11 mouse cellular contexts compared by ENCODE assay signal in genomic region chr8:13037015-13037414, GRCm38 (mm10). TPM values are rescaled to one million over a fixed set of nuclear protein-coding genes. Genes with fewer than 3 reads are reported as not detected.
A peak's percentile ranks its signal among the peaks of the same experiment; 100 is the strongest.
DNase-seq lines count a peak whose midpoint lies in the region; ATAC-seq and TF ChIP-seq lines count a peak whose summit lies in the region.
"Had no signal": no experiment of that assay in that cellular context is flagged by ENCODE, and none has a peak within 500 bp of the region (broad histone marks: within the 10 kb centered on the region; RNA-seq: fewer than 3 reads in every experiment).

F10 (plus strand) TSS chr8:13037308.

- ATAC-seq in heart, postnatal 0 days (ENCODE audit: insufficient read depth, low read depth) = peak; percentile 42
- ATAC-seq in granulocyte monocyte progenitor cell, adult 5-6 weeks (replicated peaks; ENCODE audit: poor library complexity, severe bottlenecking) = peak; percentile 64
- ATAC-seq in liver, embryonic 13.5 days (ENCODE audit: low read depth) = peak; percentile 27

- peak; percentile 9 for DNase-seq in heart, postnatal 0 days (ENCODE audit: low spot score)
- no peak for DNase-seq in heart, adult 11 months
- DNase-seq in liver, embryonic 13.5 days = no peak
- DNase-seq in monocyte, adult 2 months (ENCODE audit: low read depth in 1 of 2, low spot score in 2 of 2) = peak; percentile 75 to 79
- DNase-seq in ovary, postnatal 36 days (ENCODE audit: low spot score) = no peak
- DNase-seq in embryo, embryonic 10.5 days (ENCODE audit: low spot score) = no peak
- DNase-seq: cerebellum, adult 18-20 months had no signal

- H3K4me3 ChIP-seq in heart, postnatal 0 days (ENCODE audit: low read depth, low read length) = no peak within 1 kb of the TSS
- H3K4me3 ChIP-seq in liver, embryonic 13.5 days (replicated peaks) = peak within 1 kb of the TSS; percentile 39
- H3K4me3 ChIP-seq: neural tube, embryonic 13.5 days had no signal

- no peak within 1 kb of the TSS for H3K4me2 ChIP-seq in heart, postnatal 0 days (ENCODE audit: low read depth, low read length)
- H3K4me2 ChIP-seq in liver, embryonic 13.5 days = peak within 1 kb of the TSS; percentile 53
- H3K4me2 ChIP-seq: neural tube, embryonic 13.5 days had no signal

- no peak for TF ChIP-seq EP300 in heart, postnatal 0 days (IDR thresholded peaks at IDR 0.05; ENCODE audit: low read depth)

- 50% methylated on average over 7 of the region's 7 CpGs for WGBS in heart, postnatal 0 days
- 42% methylated on average over 7 of the region's 7 CpGs for WGBS in liver, embryonic 13.5 days (ENCODE audit: insufficient replicate concordance)

- H3K4me1 ChIP-seq in heart, postnatal 0 days (ENCODE audit: control insufficient read depth, insufficient read depth) = peaks cover 10% of the 10 kb centered on the region
- H3K4me1 ChIP-seq in liver, embryonic 13.5 days (replicated peaks) = peaks cover 26% of the 10 kb centered on the region
- H3K4me1 ChIP-seq: neural tube, embryonic 13.5 days had no signal

- no peaks in the 10 kb centered on the region for H3K36me3 ChIP-seq in heart, postnatal 0 days (replicated peaks; ENCODE audit: control insufficient read depth, insufficient read depth, low read length)
- peaks cover 5% of the 10 kb centered on the region for H3K36me3 ChIP-seq in liver, embryonic 13.5 days
- H3K36me3 ChIP-seq: neural tube, embryonic 13.5 days had no signal

- no peaks in the 10 kb centered on the region for H3K27me3 ChIP-seq in heart, postnatal 0 days (ENCODE audit: control insufficient read depth, insufficient read depth, low read length)
- no peaks in the 10 kb centered on the region for H3K27me3 ChIP-seq in liver, embryonic 13.5 days
- H3K27me3 ChIP-seq: neural tube, embryonic 13.5 days had no signal

- peak within 1 kb of the TSS; percentile 7; the same call in 1 of the 2 replicates for H3K27ac ChIP-seq in heart, postnatal 0 days (ENCODE audit: low read depth)
- peak within 1 kb of the TSS; percentile 77 for H3K27ac ChIP-seq in liver, embryonic 13.5 days
- H3K27ac ChIP-seq: neural tube, embryonic 13.5 days had no signal

- H3K9ac ChIP-seq in heart, postnatal 0 days (replicated peaks; ENCODE audit: low read depth, low read length) = no peak within 1 kb of the TSS
- peak within 1 kb of the TSS; percentile 29 for H3K9ac ChIP-seq in liver, embryonic 13.5 days
- H3K9ac ChIP-seq: neural tube, embryonic 13.5 days had no signal

- TF ChIP-seq CTCF in heart, postnatal 0 days (IDR thresholded peaks at IDR 0.05; ENCODE audit: low read depth) = no peak

- no peaks in the 10 kb centered on the region for H3K9me3 ChIP-seq in heart, postnatal 0 days (replicated peaks; ENCODE audit: control insufficient read depth, low read length)
- H3K9me3 ChIP-seq in liver, embryonic 13.5 days (replicated peaks) = no peaks in the 10 kb centered on the region
- H3K9me3 ChIP-seq: neural tube, embryonic 13.5 days had no signal

RNA-seq across cellular contexts. Expression of gene F10, which starts in this region (rescaled TPM):
- total RNA-seq in heart, postnatal 0 days (2014; rRNA removed; ENCODE audit: low replicate concordance) = 0.19 TPM in 1 of 2 replicates, not detected in the other
- polyA plus RNA-seq in heart, postnatal 0 days (2015; fragmentation: Nextera tagmentation; extraction: Ambion mirVana) = 0.22 and 0.37 TPM in 2 replicates
- 27.7 and 33.4 TPM in 2 replicates for total RNA-seq in granulocyte monocyte progenitor cell, adult 5-6 weeks (2014; fragmentation: Nextera tagmentation)
- total RNA-seq in granulocyte monocyte progenitor cell, adult 5-6 weeks (2017) = 21.3 and 23.1 TPM in 2 replicates
- polyA plus RNA-seq in liver, embryonic 13.5 days (2015; fragmentation: Nextera tagmentation; extraction: Ambion mirVana) = 67.7 and 77.1 TPM in 2 replicates
- total RNA-seq: ES-E14; layer of hippocampus, postnatal 25 days had no signal

Comparison
In these comparisons a context has a peak if more than half of its experiments do, and no peak if none do; other contexts are left out.
1. RNA of gene F10 (total RNA-seq): 21.3 to 33.4 TPM in granulocyte monocyte progenitor cell, adult 5-6 weeks; 0.19 TPM in heart, postnatal 0 days; every median in the first group is over 10 times any median in the second.
2. RNA of gene F10 (polyA plus RNA-seq): 67.7 to 77.1 TPM in liver, embryonic 13.5 days; 0.22 to 0.37 TPM in heart, postnatal 0 days; every median in the first group is over 10 times any median in the second.
3. Peak in DNase-seq, ATAC-seq and H3K27ac ChIP-seq in heart, postnatal 0 days; RNA of the gene not detected or under 1 TPM.
4. DNase-seq: peak in monocyte, adult 2 months (2 of 2); none in heart, adult 11 months (single experiment), liver, embryonic 13.5 days (single experiment), ovary, postnatal 36 days (single experiment) and embryo, embryonic 10.5 days (single experiment).
5. Peak in every context shown above with its lines, with median percentiles within 50 percentile points of each other: ATAC-seq.